Mouse (Mus musculus) MEL (cell line): Measurements from ENCODE around the gene Arhgap33. TPM values are rescaled to one million over a fixed set of nuclear protein-coding genes. Genes with fewer than 3 reads are reported as not detected.
A peak's percentile ranks its signal among the peaks of the same experiment; 100 is the strongest.

ENCODE experiments used
- DNase-seq: peaks from one replicate; pipeline ENCODE4 v3.0.0; 2011; ENCODE audit warnings: low read depth, low spot score
- H3K27ac ChIP-seq: 2 replicates; pipeline ENCODE4 v1.5.1; 2012; ENCODE audit warnings: low read depth, mild to moderate bottlenecking, control low read depth, low read length, moderate library complexity; ENCODE audit not compliant: control insufficient read depth
- H3K27me3 ChIP-seq, 2 experiments: fragments of 150-350 bp in 1 of 2; sonication (generic) in 1 of 2; 2 replicates each; pipeline ENCODE4 v1.6.1; 2012; ENCODE audit warnings: low read length in 2 of 2, mild to moderate bottlenecking in 2 of 2, improper control_type of control experiment in 1 of 2, moderate library complexity in 1 of 2; ENCODE audit not compliant: insufficient read depth in 2 of 2, control insufficient read depth in 1 of 2
- H3K36me3 ChIP-seq, 2 experiments: 2 replicates each; pipeline ENCODE4 v1.6.1; 2012 to 2014; ENCODE audit warnings: low read length in 2 of 2, improper control_type of control experiment in 1 of 2, inconsistent platforms in 1 of 2, mild to moderate bottlenecking in 1 of 2; ENCODE audit not compliant: insufficient read depth in 2 of 2, control insufficient read depth in 1 of 2
- H3K4me1 ChIP-seq, 2 experiments: fragments of 150-350 bp in 1 of 2; sonication (generic) in 1 of 2; 2 replicates each; pipeline ENCODE4 v1.6.1; 2012; ENCODE audit warnings: low read length in 2 of 2, improper control_type of control experiment in 1 of 2, mild to moderate bottlenecking in 1 of 2; ENCODE audit not compliant: insufficient read depth in 2 of 2, control insufficient read depth in 1 of 2
- H3K4me3 ChIP-seq, 2 experiments: fragments of 150-350 bp in 1 of 2; sonication (generic) in 1 of 2; 2 replicates each; pipeline ENCODE4 v1.5.1; 2012; ENCODE audit warnings: low read depth in 2 of 2, low read length in 2 of 2, mild to moderate bottlenecking in 2 of 2, moderate library complexity in 2 of 2, control low read depth in 1 of 2, improper control_type of control experiment in 1 of 2; ENCODE audit not compliant: control insufficient read depth in 1 of 2, insufficient read depth in 1 of 2
- H3K79me2 ChIP-seq: 2 replicates; pipeline ENCODE4 v1.6.1; 2012; ENCODE audit warnings: mild to moderate bottlenecking, low read length, moderate library complexity; ENCODE audit not compliant: control insufficient read depth, poor library complexity, insufficient read depth
- H3K9ac ChIP-seq: 2 replicates; pipeline ENCODE4 v1.6.1; 2012; ENCODE audit warnings: low read depth, mild to moderate bottlenecking, control low read depth, low read length, moderate library complexity; ENCODE audit not compliant: control insufficient read depth, poor library complexity, severe bottlenecking
- H3K9me3 ChIP-seq: fragments of 150-350 bp; sonication (generic); replicated peaks from 2 replicates; pipeline ENCODE4 v1.6.1; 2012; ENCODE audit warnings: mild to moderate bottlenecking, low read length, improper control_type of control experiment, moderate library complexity; ENCODE audit not compliant: insufficient read depth
- BHLHE40 ChIP-seq: IDR thresholded peaks from 2 replicates; pipeline ENCODE4 v1.6.1; 2012; ENCODE audit warnings: low read depth, mild to moderate bottlenecking, inconsistent platforms, low read length, improper control_type of control experiment, borderline replicate concordance
- CHD1 ChIP-seq: IDR thresholded peaks from 2 replicates; pipeline ENCODE4 v1.6.1; 2012; ENCODE audit warnings: low read depth, mild to moderate bottlenecking, inconsistent platforms, low read length, improper control_type of control experiment
- CTCF ChIP-seq, 3 experiments: IDR thresholded peaks in 2 of 3; conservative IDR thresholded peaks in 1 of 3; 2 replicates each; pipeline ENCODE4 v1.5.1; 2011 to 2012; ENCODE audit warnings: low read length in 3 of 3, low read depth in 2 of 3, mild to moderate bottlenecking in 2 of 3, improper control_type of control experiment in 1 of 3, inconsistent platforms in 1 of 3, mixed read lengths in 1 of 3, moderate library complexity in 1 of 3; ENCODE audit not compliant: control insufficient read depth in 1 of 3, insufficient read depth in 1 of 3, poor library complexity in 1 of 3, severe bottlenecking in 1 of 3
- ELF1 ChIP-seq: IDR thresholded peaks from 2 replicates; pipeline ENCODE4 v1.6.1; 2014; ENCODE audit warnings: low read depth, mild to moderate bottlenecking, inconsistent platforms, low read length, improper control_type of control experiment, moderate library complexity
- GABPA ChIP-seq: IDR thresholded peaks from 2 replicates; pipeline ENCODE4 v1.6.1; 2012; ENCODE audit warnings: low read depth, mild to moderate bottlenecking, inconsistent platforms, low read length, improper control_type of control experiment, moderate library complexity
- HCFC1 ChIP-seq: IDR thresholded peaks from 2 replicates; pipeline ENCODE4 v1.6.1; 2012; ENCODE audit warnings: low read depth, mild to moderate bottlenecking, inconsistent platforms, low read length, improper control_type of control experiment, moderate library complexity
- JUND ChIP-seq: IDR thresholded peaks from 2 replicates; pipeline ENCODE4 v1.6.1; 2011; ENCODE audit warnings: low read depth, mild to moderate bottlenecking, improper control_type of control experiment, low read length
- MAFK ChIP-seq: IDR thresholded peaks from 2 replicates; pipeline ENCODE4 v1.6.1; 2011; ENCODE audit warnings: low read depth, mild to moderate bottlenecking, low read length, improper control_type of control experiment, borderline replicate concordance
- MXI1 ChIP-seq: IDR thresholded peaks from 2 replicates; pipeline ENCODE4 v1.6.1; 2011; ENCODE audit warnings: mild to moderate bottlenecking, low read depth, low read length, improper control_type of control experiment
- MYB ChIP-seq: IDR thresholded peaks from 2 replicates; pipeline ENCODE4 v1.6.1; 2011; ENCODE audit warnings: mild to moderate bottlenecking, low read depth, low read length, improper control_type of control experiment
- POLR2AphosphoS2 ChIP-seq: IDR thresholded peaks from 2 replicates; pipeline ENCODE4 v1.6.1; 2011; ENCODE audit warnings: low read length, improper control_type of control experiment
- RAD21 ChIP-seq: IDR thresholded peaks from 2 replicates; pipeline ENCODE4 v1.6.1; 2011; ENCODE audit warnings: mild to moderate bottlenecking, low read depth, low read length, improper control_type of control experiment
- SIN3A ChIP-seq: IDR thresholded peaks from 2 replicates; pipeline ENCODE4 v1.6.1; 2012; ENCODE audit warnings: low read length, improper control_type of control experiment, inconsistent platforms
- SMC3 ChIP-seq: IDR thresholded peaks from 2 replicates; pipeline ENCODE4 v1.6.1; 2011; ENCODE audit warnings: low read depth, low read length, improper control_type of control experiment
- TAL1 ChIP-seq: IDR thresholded peaks from 2 replicates; pipeline ENCODE4 v1.6.1; 2012; ENCODE audit warnings: mild to moderate bottlenecking, inconsistent platforms, low read length, moderate library complexity, mixed read lengths
- TBP ChIP-seq: IDR thresholded peaks from 2 replicates; pipeline ENCODE4 v1.8.0; 2011; ENCODE audit warnings: low read depth, low read length, improper control_type of control experiment
- UBTF ChIP-seq: IDR thresholded peaks from 2 replicates; pipeline ENCODE4 v1.6.1; 2012; ENCODE audit warnings: low read depth, mild to moderate bottlenecking, inconsistent platforms, low read length, improper control_type of control experiment, moderate library complexity, borderline replicate concordance; ENCODE audit not compliant: insufficient read depth
- ZMIZ1 ChIP-seq: IDR thresholded peaks from 2 replicates; pipeline ENCODE4 v1.6.1; 2012; ENCODE audit warnings: low read depth, mild to moderate bottlenecking, inconsistent platforms, low read length, improper control_type of control experiment, moderate library complexity
- ZNF384 ChIP-seq: IDR thresholded peaks from 2 replicates; pipeline ENCODE4 v1.6.1; 2012; ENCODE audit warnings: low read depth, mild to moderate bottlenecking, inconsistent platforms, low read length, improper control_type of control experiment
- polyA plus RNA-seq, 2 experiments: library from polyadenylated mRNA; stranded (reverse) in 1 of 2; unstranded in 1 of 2; fragments of >175 nt in 1 of 2; fragments of >200 nt in 1 of 2; gene quantifications; 2 replicates each; pipeline versions ENCODE4 v1.2.1 to v1.2.4; 2012; ENCODE audit warnings: low replicate concordance in 2 of 2, low read depth in 1 of 2; ENCODE audit not compliant: insufficient read length in 2 of 2, insufficient read depth in 1 of 2, missing spikeins in 1 of 2
- total RNA-seq: library from RNA; depleted of rRNA; stranded (reverse); fragments of 300-350 nt; gene quantifications from 2 replicates; pipeline ENCODE4 v1.2.3, GENCODE M21; 2012

The Arhgap33 gene
- total and polyA plus RNA-seq, 3 experiments = 1.8 to 22.3 TPM; not detected in 1

DNA sequence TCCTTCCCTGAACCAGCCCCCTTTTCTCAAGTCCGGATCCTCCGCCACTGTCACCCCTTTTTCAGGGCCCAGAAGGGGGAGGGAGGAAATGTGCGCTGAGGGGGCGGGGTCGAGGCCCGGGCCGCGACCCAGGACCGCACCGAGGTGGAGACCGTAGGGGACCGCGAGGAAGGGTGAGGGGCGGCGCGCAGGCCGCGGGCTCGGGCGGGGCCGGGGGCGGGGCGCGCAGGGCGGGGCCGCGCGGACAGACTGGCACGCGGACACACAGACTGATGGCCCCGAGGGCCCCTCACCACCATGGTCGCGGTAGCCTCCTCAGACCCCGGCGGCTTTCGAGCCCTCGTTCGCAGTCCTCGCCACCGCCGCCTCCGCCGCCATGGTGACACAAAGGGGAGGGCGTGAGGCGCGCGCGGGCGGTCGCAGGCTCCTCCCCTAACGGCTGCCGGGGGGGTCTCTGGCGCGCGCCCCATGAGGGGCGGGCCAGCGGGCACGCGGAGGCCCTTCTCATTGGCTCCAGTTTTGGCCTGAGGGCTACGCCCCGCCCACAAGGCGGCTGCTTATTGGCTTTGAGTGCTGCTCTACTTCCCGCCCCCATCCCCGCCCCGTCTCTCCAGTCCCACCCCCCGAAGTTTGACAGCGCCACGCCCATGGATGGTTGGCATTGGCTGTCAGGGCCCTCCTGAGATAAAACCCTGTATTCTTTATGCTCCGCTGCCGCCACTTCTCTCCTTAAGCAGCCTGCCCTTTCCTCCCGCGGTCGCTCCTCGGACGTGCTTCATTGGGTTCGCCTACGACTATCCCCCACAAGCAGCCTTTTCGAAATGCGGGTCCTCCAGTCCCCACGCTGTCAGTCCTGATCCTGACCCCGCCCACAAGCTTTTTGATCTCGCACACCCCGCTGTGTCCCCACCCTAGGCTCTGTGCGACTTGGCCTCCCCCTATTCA is at the start of gene Arhgap33 (continued):
- peak; percentile 49; the same call in 1 of the 2 replicates for TF ChIP-seq HCFC1
- TF ChIP-seq GABPA = no peak
- no peak for TF ChIP-seq UBTF
- TF ChIP-seq MYB = peak; percentile 82
- TF ChIP-seq JUND = no peak

DNA sequence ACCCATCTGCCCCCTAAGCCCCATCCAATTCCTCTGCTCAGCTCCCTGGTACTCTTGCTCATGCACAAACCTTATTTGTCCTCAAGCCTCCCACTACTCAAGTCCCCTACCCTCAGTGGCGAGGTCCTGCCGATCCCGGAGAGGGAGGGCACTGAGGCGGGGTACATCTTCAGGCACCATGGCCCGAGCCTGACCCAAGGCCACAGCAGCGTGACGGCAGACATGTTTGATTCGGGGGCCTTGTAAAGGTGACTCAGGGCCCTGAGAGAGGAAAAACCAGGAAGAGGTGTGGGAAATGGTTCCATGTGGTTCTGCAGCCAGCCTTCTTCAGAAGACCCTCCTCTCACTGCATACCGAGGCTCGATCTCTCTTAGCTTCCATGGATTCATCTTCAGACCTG is 49.5 kb upstream of the Arhgap33 start:
- Histone ChIP-seq H3K36me3 (peaks cover 5 to 14% of the 10 kb centered on the region in 2 experiments; a peak in 2 of 4 replicates), H3K4me1 (no peaks in the 10 kb centered on the region; a peak in 1 of 4 replicates), H3K79me2 (peaks cover 30% of the 10 kb centered on the region), H3K27ac (no peak overlapping the region), H3K9ac (no peak overlapping the region), H3K4me3 (no peak overlapping the region), H3K27me3 (no peaks in the 10 kb centered on the region), H3K9me3 (no peaks in the 10 kb centered on the region)
- TF ChIP-seq TAL1 (no peak), JUND (no peak), TBP (no peak), HCFC1 (no peak)
- DNase-seq = no peak

DNA sequence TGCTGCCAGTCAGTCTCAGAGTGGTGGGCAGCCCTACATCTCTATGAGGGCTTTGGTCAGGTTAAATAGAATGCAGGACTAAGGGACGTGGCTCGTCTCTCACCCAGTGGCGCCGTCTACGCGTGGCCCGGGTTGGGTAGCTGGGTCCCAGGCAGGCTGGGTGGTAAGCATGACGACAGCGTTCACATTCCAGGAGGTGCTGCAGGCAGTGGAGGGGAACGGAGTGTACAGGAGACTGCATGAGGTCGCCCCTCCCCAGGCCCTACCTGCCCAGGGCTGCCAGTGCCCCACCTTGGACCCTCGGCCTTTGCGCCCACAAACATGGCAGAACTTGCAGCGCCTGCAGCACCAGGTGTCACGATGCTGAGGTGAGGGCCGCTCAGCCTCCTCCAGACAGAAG is 46.7 kb upstream of the Arhgap33 start:
- peaks cover 6% of the 10 kb centered on the region; the same call in 1 of the 2 replicates for H3K79me2 ChIP-seq
- H3K4me3 ChIP-seq = no peak overlapping the region
- H3K27ac ChIP-seq = no peak overlapping the region
- H3K27me3 ChIP-seq = no peaks in the 10 kb centered on the region
- H3K4me1 ChIP-seq = no peaks in the 10 kb centered on the region
- no peak overlapping the region for H3K9ac ChIP-seq
- TF ChIP-seq MYB (no peak), ELF1 (no peak), ZMIZ1 (no peak), RAD21 (no peak), CTCF (IDR thresholded peaks at IDR 0.05 in 2 of 3, conservative IDR thresholded peaks at IDR 0.05 in 1 of 3; ENCODE audit: control insufficient read depth in 1 of 3, insufficient read depth in 1 of 3, low read depth in 2 of 3, low read length in 3 of 3, poor library complexity in 1 of 3, severe bottlenecking in 1 of 3) (no peak), SMC3 (no peak), TBP (no peak), BHLHE40 (no peak), MXI1 (no peak), CHD1 (no peak), HCFC1 (no peak), MAFK (no peak), UBTF (no peak), SIN3A (no peak), ZNF384 (no peak), POLR2AphosphoS2 (no peak)
- TF ChIP-seq, all 39 proteins: peak for 0
- peaks cover 0 to 21% of the 10 kb centered on the region in 2 experiments; a peak in 2 of 4 replicates for H3K36me3 ChIP-seq
- DNase-seq = no peak
- H3K9me3 ChIP-seq = no peaks in the 10 kb centered on the region
